ENCODE assay signal across 8 mouse cellular contexts in genomic region chr19:47463636-47464303, GRCm38 (mm10). TPM values are rescaled to one million over a fixed set of nuclear protein-coding genes. Genes with fewer than 3 reads are reported as not detected.
DNase-seq lines count a peak whose midpoint lies in the region; ATAC-seq and TF ChIP-seq lines count a peak whose summit lies in the region.

No protein-coding gene starts in this region.

- no peak overlapping the region for H3K27ac ChIP-seq in cerebellum, adult 2 months (ENCODE audit: insufficient read depth, low read length)
- H3K27ac ChIP-seq in hindbrain, embryonic 10.5 days: peak overlapping the region; percentile 97

- in situ Hi-C loops in Patski (cut with MboI; ENCODE audit: low pct_unique_long_range_greater_than_20kb): no loop called here

- no peaks in the 10 kb centered on the region for H3K4me1 ChIP-seq in cerebellum, adult 2 months (ENCODE audit: control insufficient read depth, insufficient read depth, low read length)
- peaks cover 63% of the 10 kb centered on the region for H3K4me1 ChIP-seq in hindbrain, embryonic 10.5 days (replicated peaks)

- no peak for TF ChIP-seq POLR2A in cerebellum, adult 2 months (IDR thresholded peaks at IDR 0.05; ENCODE audit: borderline replicate concordance, insufficient read depth, low read length)

- peaks cover 4% of the 10 kb centered on the region; the same call in 1 of the 2 replicates for H3K9me3 ChIP-seq in hindbrain, embryonic 10.5 days

- H3K36me3 ChIP-seq in hindbrain, embryonic 10.5 days: peaks cover 15% of the 10 kb centered on the region

- POLR2A ChIA-PET in Patski (lab: Charles Lee): no interaction called here

- peaks cover 32% of the 10 kb centered on the region for H3K27me3 ChIP-seq in Patski
- peaks cover 3% of the 10 kb centered on the region; the same call in 1 of the 2 replicates for H3K27me3 ChIP-seq in cerebellum, adult 2 months (ENCODE audit: control insufficient read depth, insufficient read depth, low read length)
- peaks cover 11% of the 10 kb centered on the region; the same call in 1 of the 2 replicates for H3K27me3 ChIP-seq in hindbrain, embryonic 10.5 days (ENCODE audit: insufficient read depth, poor library complexity, severe bottlenecking)

- under 1% methylated on average over 46 of the region's 46 CpGs for WGBS in cerebellum, adult 2 months
- WGBS in hindbrain, embryonic 10.5 days: under 1% methylated on average over 46 of the region's 46 CpGs

- peak overlapping the region; percentile 23 for H3K4me3 ChIP-seq in cerebellum, adult 2 months (replicated peaks; ENCODE audit: insufficient read depth, low read depth, low read length)
- H3K4me3 ChIP-seq in hindbrain, embryonic 10.5 days: peak overlapping the region; percentile 86

- ATAC-seq in Patski: peak; percentile 61

- CTCF ChIA-PET in Patski (lab: Charles Lee): interaction anchor here (3.5 kb wide), 1 partner anchor 107 kb away, joined by 9 read pairs; no protein-coding TSS in a partner anchor

- TF ChIP-seq CTCF in Patski (IDR thresholded peaks at IDR 0.05): peak; percentile 97
- TF ChIP-seq CTCF in cerebellum, adult 2 months (IDR thresholded peaks at IDR 0.05; ENCODE audit: borderline replicate concordance, insufficient read depth, low read depth, low read length): peak; percentile 40; the same call in 1 of the 2 replicates

- no peak for DNase-seq in Patski (ENCODE audit: low read depth, low spot score)
- DNase-seq in cerebellum, adult 2 months: peak; percentile 32 to 42
- DNase-seq in frontal cortex, postnatal 10 days (ENCODE audit: low spot score in 2 of 2): peak; percentile 48 to 72
- DNase-seq in hindbrain, embryonic 10.5 days (ENCODE audit: low spot score): peak; percentile 82
- DNase-seq in layer of hippocampus, postnatal 10 days (ENCODE audit: low spot score in 2 of 2): peak; percentile 72 to 84
- peak; percentile 89 for DNase-seq in lung, postnatal 25 days (ENCODE audit: low spot score)
- peak; percentile 59 to 62 for DNase-seq in right cerebral cortex, adult 2 months (ENCODE audit: low spot score in 2 of 2)
- peak; percentile 47 for DNase-seq in urinary bladder, postnatal 10 days (ENCODE audit: low spot score)

RNA-seq across cellular contexts. Expression of gene Sh3pxd2a, which starts 0.4 kb away (rescaled TPM):
- 37.3 TPM for polyA plus RNA-seq in Patski (2021)
- 7.3 and 7.9 TPM in 2 replicates for polyA plus RNA-seq in cerebellum, adult 2 months (2012; rRNA removed)
- 2.7 TPM in 2 replicates for polyA plus RNA-seq in hindbrain, embryonic 10.5 days (2016; fragmentation: Nextera tagmentation; extraction: Ambion mirVana)
- total RNA-seq in layer of hippocampus, postnatal 10 days (2021): 10 to 100 TPM; 28.0 to 29.1 TPM
